Mouse (Mus musculus): ENCODE results near the gene Nrg3.
"Not testable (repeated sequence)": the region's sequence is repeated elsewhere in the genome, so short reads cannot be mapped to it uniquely, and the experiment has no call there.

The Nrg3 gene

GRCm38 (mm10) chr14:39191946-39192345 lies 280.9 kb downstream of the Nrg3 start:
- no peak for DNase-seq

GRCm38 (mm10) chr14:39173709-39174108 lies 299.2 kb downstream of the Nrg3 start:
- no peak for DNase-seq

GRCm38 (mm10) chr14:39160140-39160539 lies 312.7 kb downstream of the Nrg3 start:
- no peak for DNase-seq

- DNase-seq = no peak
These were observed 317.4 kb downstream of the Nrg3 start for GRCm38 (mm10) chr14:39155462-39155861.

- DNase-seq = no peak
These were observed 343.1 kb downstream of the Nrg3 start for GRCm38 (mm10) chr14:39129766-39130165.

GRCm38 (mm10) chr14:39117977-39118376 lies 354.9 kb downstream of the Nrg3 start:
- DNase-seq = peak; percentile 22 to 30

- not testable (repeated sequence) for DNase-seq
These were observed 356.2 kb downstream of the Nrg3 start for GRCm38 (mm10) chr14:39116522-39117231.

GRCm38 (mm10) chr14:39109566-39109965 lies 363.3 kb downstream of the Nrg3 start:
- DNase-seq = no peak

GRCm38 (mm10) chr14:39106776-39107175 lies 366.1 kb downstream of the Nrg3 start:
- no peak for DNase-seq

GRCm38 (mm10) chr14:39095219-39095618 lies 377.7 kb downstream of the Nrg3 start:
- DNase-seq = no peak

- no peak for DNase-seq
These were observed 393.4 kb downstream of the Nrg3 start for GRCm38 (mm10) chr14:39079461-39079860.

GRCm38 (mm10) chr14:39051542-39051941 lies 421.3 kb downstream of the Nrg3 start:
- no peak for DNase-seq

GRCm38 (mm10) chr14:39049021-39049420 lies 423.9 kb downstream of the Nrg3 start:
- DNase-seq = no peak

- DNase-seq = no peak
These were observed 428.6 kb downstream of the Nrg3 start for GRCm38 (mm10) chr14:39044290-39044689.

- no peak for DNase-seq
These were observed 429.1 kb downstream of the Nrg3 start for GRCm38 (mm10) chr14:39043793-39044192.

- DNase-seq = no peak
These were observed 429.5 kb downstream of the Nrg3 start for GRCm38 (mm10) chr14:39043384-39043783.

- no peak for DNase-seq
These were observed 433.8 kb downstream of the Nrg3 start for GRCm38 (mm10) chr14:39039046-39039445.

GRCm38 (mm10) chr14:39034482-39034881 lies 438.4 kb downstream of the Nrg3 start:
- no peak for DNase-seq

GRCm38 (mm10) chr14:39023065-39023464 lies 449.8 kb downstream of the Nrg3 start:
- no peak for DNase-seq

- DNase-seq = no peak
These were observed 458.8 kb downstream of the Nrg3 start for GRCm38 (mm10) chr14:39014126-39014525.

GRCm38 (mm10) chr14:38997843-38998242 lies 475.0 kb downstream of the Nrg3 start:
- no peak for DNase-seq

- DNase-seq = no peak
These were observed 480.4 kb downstream of the Nrg3 start for GRCm38 (mm10) chr14:38992574-38992866.

GRCm38 (mm10) chr14:38991847-38992573 lies 480.9 kb downstream of the Nrg3 start:
- DNase-seq = peak in 1 of 2 experiments; percentile 3

- DNase-seq = no peak
These were observed 513.5 kb downstream of the Nrg3 start for GRCm38 (mm10) chr14:38959367-38959766.

- DNase-seq = no peak
These were observed 535.4 kb downstream of the Nrg3 start for GRCm38 (mm10) chr14:38937481-38937880.

Measured in kidney, adult 8-10 months (tissue).